Mouse (Mus musculus) embryonic facial prominence, embryonic 11.5 days (tissue): ENCODE results near the gene Aldh18a1. TPM values are rescaled to one million over a fixed set of nuclear protein-coding genes. Genes with fewer than 3 reads are reported as not detected.

Experiments
- ATAC-seq: fragments of 200-750 bp; cut with Nextera tagmentation; replicated peaks from 2 replicates; pipeline ENCODE4 v1.8.0; 2017; ENCODE audit warnings: low read depth; ENCODE audit not compliant: insufficient number of reproducible peaks, low FRiP score, low TSS enrichment
- DNase-seq: peaks from one replicate; pipeline ENCODE4 v3.0.0-alpha.2; 2015; ENCODE audit warnings: low spot score
- H3K27ac ChIP-seq: fragments of 300-500 bp; sonication (generic); replicated peaks from 2 replicates; pipeline ENCODE4 v1.5.1; 2014; ENCODE audit warnings: mild to moderate bottlenecking, low read depth, low read length, control low read depth
- H3K27me3 ChIP-seq: fragments of 300-500 bp; sonication (generic); 2 replicates; pipeline ENCODE4 v1.6.1; 2014; ENCODE audit warnings: mild to moderate bottlenecking, low read length, moderate library complexity, mixed read lengths; ENCODE audit not compliant: control insufficient read depth, insufficient read depth
- H3K36me3 ChIP-seq: fragments of 300-500 bp; sonication (generic); replicated peaks from 2 replicates; pipeline ENCODE4 v1.6.1; 2014; ENCODE audit warnings: low read depth, mild to moderate bottlenecking, low read length, moderate library complexity, mixed read lengths; ENCODE audit not compliant: control insufficient read depth, insufficient read depth
- H3K4me1 ChIP-seq: fragments of 300-500 bp; sonication (generic); 2 replicates; pipeline ENCODE4 v1.6.1; 2014; ENCODE audit warnings: low read length, mixed read lengths; ENCODE audit not compliant: control insufficient read depth, insufficient read depth
- H3K4me2 ChIP-seq: fragments of 300-500 bp; sonication (generic); 2 replicates; pipeline ENCODE4 v1.6.1; 2014; ENCODE audit warnings: low read depth, mild to moderate bottlenecking, control low read depth, low read length, moderate library complexity
- H3K4me3 ChIP-seq: fragments of 300-500 bp; sonication (generic); 2 replicates; pipeline ENCODE4 v1.5.1; 2014; ENCODE audit warnings: low read depth, low read length, control low read depth
- H3K9ac ChIP-seq: fragments of 300-500 bp; sonication (generic); replicated peaks from 2 replicates; pipeline ENCODE4 v1.6.1; 2014; ENCODE audit warnings: mild to moderate bottlenecking, control low read depth, low read length
- H3K9me3 ChIP-seq: fragments of 300-500 bp; sonication (generic); replicated peaks from 2 replicates; pipeline ENCODE4 v1.6.1; 2016; ENCODE audit warnings: mild to moderate bottlenecking, low read length, inconsistent platforms, mixed read lengths; ENCODE audit not compliant: control insufficient read depth
- WGBS: fragments of 180-500 bp; shearing (Covaris S2); extraction: QIAGEN DNeasy Blood & Tissue Kit; methylation state at CpG from one replicate; pipeline ENCODE4 v1.1.7; 2014; 5-methylcytosine and 5-hydroxymethylcytosine counted together
- polyA plus RNA-seq: library from polyadenylated mRNA; unstranded; fragments of >200 nt; fragmentation: Nextera tagmentation; extraction: Ambion mirVana; gene quantifications from 2 replicates; pipeline ENCODE4 v1.2.1, GENCODE M21; 2014

Gene Aldh18a1
- polyA plus RNA-seq, 1 experiment from 2014 or later = 59.7 TPM

GRCm38 (mm10) chr19:40520403-40520802, 67.9 kb downstream of the Aldh18a1 start:
- no peak overlapping the region for H3K9ac ChIP-seq
- no peak overlapping the region for H3K27ac ChIP-seq
- H3K36me3 ChIP-seq = no peaks in the 10 kb centered on the region
- no peaks in the 10 kb centered on the region for H3K27me3 ChIP-seq
- H3K4me2 ChIP-seq = no peak overlapping the region
- WGBS = 92% methylated on average over 5 of the region's 5 CpGs
- DNase-seq = no peak
- H3K9me3 ChIP-seq = no peaks in the 10 kb centered on the region
- no peak overlapping the region for H3K4me3 ChIP-seq
- no peak for ATAC-seq
- H3K4me1 ChIP-seq = no peaks in the 10 kb centered on the region

GRCm38 (mm10) chr19:40518706-40519105, 69.6 kb downstream of the Aldh18a1 start:
- Histone ChIP-seq H3K4me1 (no peaks in the 10 kb centered on the region), H3K9me3 (no peaks in the 10 kb centered on the region), H3K36me3 (no peaks in the 10 kb centered on the region), H3K9ac (no peak overlapping the region), H3K4me3 (no peak overlapping the region), H3K27ac (no peak overlapping the region), H3K27me3 (no peaks in the 10 kb centered on the region), H3K4me2 (no peak overlapping the region)
- no peak for ATAC-seq
- 79% methylated on average over 1 of the region's 1 CpGs for WGBS
- DNase-seq = no peak

DNA sequence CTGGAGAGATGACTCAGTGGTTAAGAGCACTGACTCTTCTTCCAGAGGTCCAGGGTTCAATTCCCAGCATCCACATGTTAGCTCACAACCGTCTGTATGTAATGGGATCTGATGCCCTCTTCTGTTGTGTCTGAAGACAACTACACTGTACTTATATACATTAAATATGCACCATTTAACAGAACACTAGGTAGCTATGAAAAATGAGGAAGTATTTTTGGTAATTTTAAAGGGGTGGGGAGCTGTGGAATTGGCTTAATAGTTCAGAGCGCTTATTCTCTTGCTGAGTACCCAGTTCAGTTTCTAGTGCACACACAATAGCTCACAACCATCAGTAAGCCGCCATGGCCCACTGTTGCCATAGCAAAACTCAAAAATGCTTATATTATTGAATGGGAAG, 72.7 kb downstream of the Aldh18a1 start:
- 0 out of 2 replicates have a peak, but pooled peaks cover 2% of the 10 kb centered on the region for H3K4me1 ChIP-seq
- ATAC-seq = no peak
- no peak overlapping the region for H3K4me2 ChIP-seq
- no peak overlapping the region for H3K27ac ChIP-seq
- H3K36me3 ChIP-seq = no peaks in the 10 kb centered on the region
- H3K4me3 ChIP-seq = no peak overlapping the region
- H3K9ac ChIP-seq = no peak overlapping the region
- no peaks in the 10 kb centered on the region for H3K27me3 ChIP-seq
- 95% methylated on average over 3 of the region's 3 CpGs for WGBS
- DNase-seq = no peak
- H3K9me3 ChIP-seq = no peaks in the 10 kb centered on the region

- DNase-seq = no peak
- no peak overlapping the region for H3K27ac ChIP-seq
- 0 out of 2 replicates have a peak, but pooled peaks cover 2% of the 10 kb centered on the region for H3K4me1 ChIP-seq
- no peaks in the 10 kb centered on the region for H3K36me3 ChIP-seq
- no peaks in the 10 kb centered on the region for H3K27me3 ChIP-seq
- no peak for ATAC-seq
- WGBS = 80% methylated on average over 7 of the region's 7 CpGs
- no peak overlapping the region for H3K4me2 ChIP-seq
- H3K9me3 ChIP-seq = no peaks in the 10 kb centered on the region
- no peak overlapping the region for H3K4me3 ChIP-seq
- no peak overlapping the region for H3K9ac ChIP-seq
These were observed 73.9 kb downstream of the Aldh18a1 start for GRCm38 (mm10) chr19:40514376-40514775.

DNA sequence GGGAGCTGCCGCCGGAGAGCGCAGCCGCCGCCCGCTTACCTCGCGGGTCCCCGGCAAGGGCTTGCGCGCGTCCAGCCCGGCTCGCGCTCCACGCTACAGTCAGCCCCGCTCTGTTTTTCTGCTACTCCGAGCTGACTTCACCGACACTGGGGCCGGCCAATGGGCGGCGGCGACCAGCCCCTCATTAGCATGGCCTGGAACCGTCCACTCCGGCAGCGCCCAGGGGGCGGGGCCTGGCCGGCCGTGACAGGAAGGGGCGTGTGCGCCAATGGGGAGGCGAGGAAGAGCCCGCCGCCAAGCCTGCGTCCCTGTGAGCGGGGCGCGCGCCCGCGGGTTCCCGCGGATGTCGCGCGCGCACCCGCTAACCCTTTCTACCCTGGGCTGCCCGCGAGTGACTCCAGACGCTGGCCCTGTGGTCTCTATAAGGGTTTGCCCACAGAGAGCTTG, 74.6 kb downstream of the Aldh18a1 start, which contains the start of gene Sorbs1:
Gene Sorbs1 (minus strand): TSS at position 148 of the 447 bp plus-strand sequence.
- ATAC-seq = peak; percentile 99
- under 1% methylated on average over 51 of the region's 51 CpGs for WGBS

DNA sequence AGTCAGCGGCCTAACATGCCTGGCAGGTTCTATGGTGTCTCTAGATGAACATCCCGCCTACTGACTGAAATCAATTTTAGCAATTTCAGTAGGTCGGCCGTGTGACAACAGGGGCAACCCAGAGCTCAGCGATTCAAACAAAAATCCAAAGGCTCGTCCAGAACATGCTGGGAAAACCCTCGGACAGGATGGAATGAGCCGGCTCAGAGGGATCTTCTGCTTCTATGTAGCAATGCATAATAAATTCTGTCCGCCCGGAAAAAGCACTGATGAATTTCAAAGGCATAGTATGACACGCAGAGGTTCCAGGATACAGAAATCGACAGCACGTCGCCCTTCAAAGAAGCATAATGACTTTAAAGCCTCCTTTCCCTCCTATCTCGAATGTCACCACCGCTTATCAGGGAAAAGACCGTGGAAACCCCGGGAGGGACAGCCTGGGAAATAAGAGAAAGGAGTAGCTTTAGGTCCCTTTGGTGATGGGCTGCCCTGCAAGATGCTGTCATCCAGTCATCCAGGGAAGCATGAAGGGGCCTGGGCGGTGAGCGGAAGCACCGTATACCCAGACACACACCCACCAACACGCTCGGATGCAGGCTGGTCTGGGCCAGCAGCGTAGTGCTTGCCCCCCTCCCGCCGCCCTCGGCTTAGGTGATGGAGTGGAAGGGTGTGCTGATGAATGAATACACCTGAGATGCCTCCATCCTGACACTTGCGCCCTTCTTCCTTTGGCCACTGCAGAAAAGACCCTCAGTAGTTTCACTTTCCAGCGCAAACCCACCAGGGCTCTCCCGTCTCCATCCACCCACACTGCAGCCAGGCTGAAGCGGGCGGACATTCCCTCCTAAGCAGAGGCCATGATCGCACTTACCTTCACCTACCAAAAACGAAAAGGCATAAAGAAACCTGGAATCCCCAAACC, 75.5 kb downstream of the Aldh18a1 start:
- ATAC-seq (peak; percentile 41; the same call in 1 of the 2 replicates), DNase-seq (peak; percentile 33)
- peak overlapping the region; percentile 76 for H3K9ac ChIP-seq
- peak overlapping the region; percentile 69 for H3K4me3 ChIP-seq
- H3K27me3 ChIP-seq = no peaks in the 10 kb centered on the region
- no peaks in the 10 kb centered on the region for H3K36me3 ChIP-seq
- H3K9me3 ChIP-seq = no peaks in the 10 kb centered on the region
- peak overlapping the region; percentile 91 for H3K4me2 ChIP-seq
- 0 out of 2 replicates have a peak, but pooled peaks cover 2% of the 10 kb centered on the region for H3K4me1 ChIP-seq
- peak overlapping the region; percentile 80 for H3K27ac ChIP-seq
- 1% methylated on average over 33 of the region's 34 CpGs for WGBS

More for the DNA sequence above, 74.6 kb downstream of the Aldh18a1 start, which contains the start of gene Sorbs1:
- H3K27me3 ChIP-seq = no peaks in the 10 kb centered on the region
- H3K9ac ChIP-seq = peak within 1 kb of the TSS; percentile 76
- 0 out of 2 replicates have a peak, but pooled peaks cover 2% of the 10 kb centered on the region for H3K4me1 ChIP-seq
- H3K36me3 ChIP-seq = no peaks in the 10 kb centered on the region
- H3K27ac ChIP-seq = peak within 1 kb of the TSS; percentile 80
- no peaks in the 10 kb centered on the region for H3K9me3 ChIP-seq
- peak within 1 kb of the TSS; percentile 69 for H3K4me3 ChIP-seq
- peak within 1 kb of the TSS; percentile 91 for H3K4me2 ChIP-seq
- DNase-seq = peak; percentile 98

DNA sequence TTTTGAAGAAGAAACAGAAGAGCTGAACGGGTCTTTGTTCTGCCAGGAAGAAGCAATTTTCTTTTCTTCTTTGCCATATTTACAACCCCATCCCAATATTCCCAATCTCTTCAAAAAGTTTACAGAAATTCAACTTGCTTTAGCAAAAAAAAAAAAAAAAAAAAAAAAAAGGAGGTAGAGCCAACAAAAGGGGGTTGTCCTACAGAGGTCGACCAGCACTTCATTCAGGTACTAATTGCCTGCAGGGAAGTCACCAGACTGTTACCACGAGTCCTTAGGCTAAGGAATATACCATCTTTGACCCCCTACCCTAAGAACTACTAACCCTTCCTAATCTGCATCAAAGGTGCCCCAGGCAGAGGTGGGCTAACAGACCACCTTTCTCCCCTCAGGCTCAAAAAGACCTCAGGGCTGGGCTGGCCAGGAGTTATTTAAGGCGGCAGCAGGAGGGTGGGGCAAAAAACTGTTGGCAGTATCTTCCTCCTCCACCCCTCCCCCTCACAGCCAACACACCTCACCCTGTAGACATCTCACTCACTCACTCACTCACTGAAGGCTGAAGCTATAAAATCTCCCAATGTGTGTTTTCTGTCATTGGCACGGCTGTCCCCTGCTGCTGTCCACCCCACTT, 76.5 kb downstream of the Aldh18a1 start:
- no peaks in the 10 kb centered on the region for H3K27me3 ChIP-seq
- H3K9ac ChIP-seq = peak overlapping the region; percentile 32; the same call in 1 of the 2 replicates
- H3K27ac ChIP-seq = no peak overlapping the region
- H3K4me3 ChIP-seq = peak overlapping the region; percentile 69
- no peaks in the 10 kb centered on the region for H3K9me3 ChIP-seq
- DNase-seq (no peak), ATAC-seq (no peak)
- H3K4me1 ChIP-seq = 0 out of 2 replicates have a peak, but pooled peaks cover 2% of the 10 kb centered on the region
- 23% methylated on average over 5 of the region's 5 CpGs for WGBS
- H3K36me3 ChIP-seq = no peaks in the 10 kb centered on the region
- H3K4me2 ChIP-seq = peak overlapping the region; percentile 91
